Comparison of ENCODE assay signal across 9 mouse cellular contexts in genomic region chr15:38607368-38607767, GRCm38 (mm10).
DNase-seq lines count a peak whose midpoint lies in the region; ATAC-seq and TF ChIP-seq lines count a peak whose summit lies in the region.
"Had no signal": no experiment of that assay in that cellular context is flagged by ENCODE, and none has a peak within 500 bp of the region (broad histone marks: within the 10 kb centered on the region; RNA-seq: fewer than 3 reads in every experiment).

No protein-coding gene starts in this region.

- H3K36me3 ChIP-seq in liver, postnatal 0 days (replicated peaks; ENCODE audit: insufficient read depth, low read length), result no peaks in the 10 kb centered on the region
- H3K36me3 ChIP-seq in thymus, adult 2 months (ENCODE audit: control insufficient read depth, insufficient read depth, low read length), result no peaks in the 10 kb centered on the region
- H3K36me3 ChIP-seq in midbrain, embryonic 13.5 days, result no peaks in the 10 kb centered on the region
- H3K36me3 ChIP-seq in midbrain, embryonic 10.5 days, result no peaks in the 10 kb centered on the region

- no peak for TF ChIP-seq POLR2A in thymus, adult 2 months (IDR thresholded peaks at IDR 0.05; ENCODE audit: control insufficient read depth, extremely low read depth, insufficient read depth, low read length, poor library complexity)

- peak; percentile 62 for TF ChIP-seq CTCF in layer of hippocampus, adult 2 months (conservative IDR thresholded peaks at IDR 0.05)
- TF ChIP-seq CTCF in liver, postnatal 0 days (IDR thresholded peaks at IDR 0.05; ENCODE audit: low read depth), result peak; percentile 72
- no peak for TF ChIP-seq CTCF in thymus, adult 2 months (IDR thresholded peaks at IDR 0.05; ENCODE audit: borderline replicate concordance, control insufficient read depth, extremely low read depth, insufficient read depth, low read length, poor library complexity)

- no peak overlapping the region for H3K9ac ChIP-seq in liver, postnatal 0 days (replicated peaks)
- no peak overlapping the region for H3K9ac ChIP-seq in midbrain, embryonic 13.5 days (replicated peaks)

- no peak for ATAC-seq in liver, postnatal 0 days
- no peak for ATAC-seq in midbrain, embryonic 13.5 days
- ATAC-seq: hindbrain, embryonic 16.5 days had no signal

- H3K9me3 ChIP-seq in liver, postnatal 0 days (ENCODE audit: low read length), result no peaks in the 10 kb centered on the region
- H3K9me3 ChIP-seq in midbrain, embryonic 13.5 days, result no peaks in the 10 kb centered on the region
- H3K9me3 ChIP-seq in midbrain, embryonic 10.5 days (replicated peaks), result peaks cover 5% of the 10 kb centered on the region; the same call in 1 of the 2 replicates

- TF ChIP-seq EP300 in liver, postnatal 0 days (IDR thresholded peaks at IDR 0.05; ENCODE audit: low read depth), result no peak

- H3K27me3 ChIP-seq in liver, postnatal 0 days (ENCODE audit: insufficient read depth, low read length), result no peaks in the 10 kb centered on the region
- H3K27me3 ChIP-seq in thymus, adult 2 months (ENCODE audit: control insufficient read depth, insufficient read depth, low read length), result no peaks in the 10 kb centered on the region
- H3K27me3 ChIP-seq in midbrain, embryonic 13.5 days, result no peaks in the 10 kb centered on the region
- no peaks in the 10 kb centered on the region for H3K27me3 ChIP-seq in midbrain, embryonic 10.5 days (ENCODE audit: low read depth, poor library complexity, severe bottlenecking)

- H3K4me1 ChIP-seq in liver, postnatal 0 days (ENCODE audit: insufficient read depth), result no peaks in the 10 kb centered on the region
- peaks cover 10% of the 10 kb centered on the region for H3K4me1 ChIP-seq in thymus, adult 2 months (replicated peaks; ENCODE audit: control insufficient read depth, insufficient read depth, low read length)
- no peaks in the 10 kb centered on the region for H3K4me1 ChIP-seq in midbrain, embryonic 13.5 days (replicated peaks)
- H3K4me1 ChIP-seq in midbrain, embryonic 10.5 days, result no peaks in the 10 kb centered on the region

- H3K27ac ChIP-seq in layer of hippocampus, adult 2 months, result no peak overlapping the region
- no peak overlapping the region for H3K27ac ChIP-seq in liver, postnatal 0 days (ENCODE audit: low read depth)
- H3K27ac ChIP-seq in thymus, adult 2 months (ENCODE audit: control insufficient read depth, insufficient read depth, low read length), result no peak overlapping the region
- H3K27ac ChIP-seq in midbrain, embryonic 13.5 days, result no peak overlapping the region
- H3K27ac ChIP-seq in midbrain, embryonic 10.5 days (replicated peaks), result no peak overlapping the region

- 40% methylated on average over 2 of the region's 2 CpGs for WGBS in liver, postnatal 0 days (ENCODE audit: insufficient replicate concordance)
- 21% methylated on average over 2 of the region's 2 CpGs for WGBS in thymus, adult 2 months
- 65% methylated on average over 2 of the region's 2 CpGs for WGBS in midbrain, embryonic 13.5 days
- WGBS in midbrain, embryonic 10.5 days, result 70% methylated on average over 2 of the region's 2 CpGs

- no peak for DNase-seq in layer of hippocampus, adult 2 months (ENCODE audit: low spot score in 2 of 2)
- DNase-seq in layer of hippocampus, adult 11-12 months (ENCODE audit: low spot score), result no peak
- peak; percentile 13 for DNase-seq in c-Kit-negative CD71-positive TER-119-positive erythroid progenitor cells, embryonic 14.5 days (ENCODE audit: low read depth, low spot score)
- DNase-seq in liver, postnatal 0 days, result peak; percentile 25
- DNase-seq in thymus, adult 2 months, result peak; percentile 78
- no peak for DNase-seq in embryo, embryonic 9.5 days (ENCODE audit: extremely low spot score)
- no peak for DNase-seq in midbrain, embryonic 10.5 days (ENCODE audit: low spot score)

- no peak overlapping the region for H3K4me2 ChIP-seq in liver, postnatal 0 days (ENCODE audit: low read depth, low read length)
- no peak overlapping the region for H3K4me2 ChIP-seq in midbrain, embryonic 13.5 days (replicated peaks)

- H3K4me3 ChIP-seq in layer of hippocampus, adult 2 months, result no peak overlapping the region
- H3K4me3 ChIP-seq in liver, postnatal 0 days (ENCODE audit: low read depth, low read length), result no peak overlapping the region
- H3K4me3 ChIP-seq in thymus, adult 2 months (ENCODE audit: control insufficient read depth, insufficient read depth, low read length), result no peak overlapping the region
- no peak overlapping the region for H3K4me3 ChIP-seq in midbrain, embryonic 13.5 days (replicated peaks)
- H3K4me3 ChIP-seq in midbrain, embryonic 10.5 days, result no peak overlapping the region

Comparison
In these comparisons a context has a peak if more than half of its experiments do, and no peak if none do; other contexts are left out.
1. DNase-seq: peak in c-Kit-negative CD71-positive TER-119-positive erythroid progenitor cells, embryonic 14.5 days (single experiment), liver, postnatal 0 days (single experiment) and thymus, adult 2 months (single experiment); none in layer of hippocampus, adult 2 months (0 of 2), layer of hippocampus, adult 11-12 months (single experiment), embryo, embryonic 9.5 days (single experiment) and midbrain, embryonic 10.5 days (single experiment).